Mouse (Mus musculus): ENCODE measurements around the gene Atp6v1g2.

Gene Atp6v1g2

DNA sequence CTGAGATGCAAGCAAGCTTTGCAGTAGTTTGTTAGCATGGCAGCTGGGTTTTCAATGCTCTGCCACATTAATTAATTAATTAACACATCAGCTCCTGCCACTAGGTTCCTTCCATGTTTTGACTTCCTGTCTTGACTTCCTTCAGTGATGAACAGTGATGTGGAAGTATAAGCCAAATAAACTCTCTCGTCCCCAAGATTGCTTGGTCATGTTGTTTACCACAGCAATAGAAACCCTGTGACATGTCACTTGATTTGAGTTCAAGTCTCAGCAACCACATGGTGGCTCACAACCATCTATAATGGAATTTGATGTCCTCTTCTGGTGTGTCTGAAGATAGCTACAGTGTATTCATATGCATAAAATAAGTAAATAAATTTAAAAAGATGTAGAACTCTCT is 23.9 kb downstream of the Atp6v1g2 start:
- DNase-seq, result no peak

DNA sequence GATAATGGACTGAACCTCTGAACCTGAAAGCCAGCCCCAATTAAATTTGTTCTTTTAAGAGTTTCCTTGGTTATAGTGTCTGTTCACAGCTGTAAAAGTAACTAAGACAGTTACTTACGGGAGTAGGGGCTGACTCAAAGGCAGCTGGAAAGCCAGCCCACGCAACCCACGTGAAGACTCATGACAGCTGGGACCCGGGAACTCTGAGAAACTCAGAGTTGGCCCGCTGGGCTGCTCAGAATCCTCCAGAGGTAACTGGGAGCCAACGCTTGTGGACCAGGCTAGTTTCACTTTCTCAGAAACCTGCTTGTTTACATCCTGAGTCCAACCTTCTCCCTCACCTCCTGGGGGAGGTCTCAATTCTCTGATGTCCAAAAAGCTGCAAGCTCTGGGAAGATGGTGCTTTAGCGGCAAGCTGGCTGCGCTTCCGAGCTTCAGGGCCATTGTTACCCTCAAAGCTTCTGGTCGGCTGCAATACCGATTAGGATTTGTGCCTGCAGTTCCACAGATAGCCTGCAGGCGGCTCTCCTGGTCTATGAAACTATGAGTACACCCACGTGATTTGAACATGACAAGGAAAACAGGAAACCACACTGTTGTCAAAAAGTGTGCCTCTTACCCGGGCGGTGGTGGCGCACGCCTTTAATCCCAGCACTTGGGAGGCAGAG is 24.5 kb downstream of the Atp6v1g2 start:
- peak; percentile 87 for DNase-seq

- DNase-seq, result no peak
Measured at GRCm38 (mm10) chr17:35258492-35259478, 25.3 kb downstream of the Atp6v1g2 start.

GRCm38 (mm10) chr17:35259621-35260020 is 26.2 kb downstream of the Atp6v1g2 start:
- no peak for DNase-seq

DNA sequence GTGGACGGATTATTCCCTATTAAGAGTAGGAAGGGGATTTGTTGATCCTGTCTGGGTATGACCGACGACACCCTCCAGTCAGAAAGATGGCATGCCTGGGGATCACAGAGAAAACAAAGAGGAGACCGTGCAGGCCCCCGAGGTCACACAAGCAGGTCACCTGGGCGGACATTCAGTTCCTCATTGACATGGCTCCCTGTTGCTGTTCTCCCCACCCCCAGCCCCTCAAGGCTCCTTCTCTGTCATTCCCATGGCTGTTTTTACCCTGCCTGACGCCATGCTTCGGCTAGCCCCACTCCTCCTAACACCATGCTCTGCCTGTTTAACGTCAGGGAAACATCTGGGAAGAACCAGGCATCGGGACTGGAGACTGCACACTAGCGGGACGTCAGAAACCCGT is 28.2 kb downstream of the Atp6v1g2 start:
- no peak for DNase-seq

DNA sequence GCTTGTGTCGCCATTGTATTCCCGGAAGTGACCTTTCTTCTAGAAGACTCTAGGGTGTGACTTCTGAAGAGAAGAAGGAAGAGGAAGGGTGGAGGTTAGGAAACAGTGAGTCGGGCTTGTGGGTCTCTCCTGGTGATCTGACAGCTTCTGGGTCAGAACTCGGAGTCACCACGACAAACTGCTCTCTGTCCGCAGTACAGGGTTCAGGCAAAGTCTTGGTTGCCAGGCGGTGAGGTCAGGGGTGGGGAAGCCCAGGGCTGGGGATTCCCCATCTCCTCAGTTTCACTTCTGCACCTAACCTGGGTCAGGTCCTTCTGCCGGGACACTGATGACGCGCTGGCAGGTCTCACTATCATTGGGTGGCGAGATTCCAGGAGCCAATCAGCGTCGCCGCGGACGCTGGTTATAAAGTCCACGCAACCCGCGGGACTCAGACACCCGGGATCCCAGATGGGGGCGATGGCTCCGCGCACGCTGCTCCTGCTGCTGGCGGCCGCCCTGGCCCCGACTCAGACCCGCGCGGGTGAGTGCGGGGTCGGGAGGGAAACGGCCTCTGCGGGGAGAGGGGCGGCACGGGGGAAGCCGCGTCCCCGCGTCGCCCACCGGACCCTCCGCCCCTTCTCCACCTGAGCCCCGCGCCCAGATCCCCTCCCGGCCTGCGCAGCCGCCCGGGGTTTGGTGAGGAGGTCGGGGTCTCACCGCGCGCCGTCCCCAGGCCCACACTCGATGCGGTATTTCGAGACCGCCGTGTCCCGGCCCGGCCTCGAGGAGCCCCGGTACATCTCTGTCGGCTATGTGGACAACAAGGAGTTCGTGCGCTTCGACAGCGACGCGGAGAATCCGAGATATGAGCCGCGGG is 29.4 kb downstream of the Atp6v1g2 start, which contains the start of gene H2-D1:
H2-D1 (plus strand) TSS at position 67 of the 859 bp plus-strand sequence.
- DNase-seq, result peak; percentile 93

- DNase-seq, result no peak
Measured at GRCm38 (mm10) chr17:35263523-35263883, 30.0 kb downstream of the Atp6v1g2 start.

DNA sequence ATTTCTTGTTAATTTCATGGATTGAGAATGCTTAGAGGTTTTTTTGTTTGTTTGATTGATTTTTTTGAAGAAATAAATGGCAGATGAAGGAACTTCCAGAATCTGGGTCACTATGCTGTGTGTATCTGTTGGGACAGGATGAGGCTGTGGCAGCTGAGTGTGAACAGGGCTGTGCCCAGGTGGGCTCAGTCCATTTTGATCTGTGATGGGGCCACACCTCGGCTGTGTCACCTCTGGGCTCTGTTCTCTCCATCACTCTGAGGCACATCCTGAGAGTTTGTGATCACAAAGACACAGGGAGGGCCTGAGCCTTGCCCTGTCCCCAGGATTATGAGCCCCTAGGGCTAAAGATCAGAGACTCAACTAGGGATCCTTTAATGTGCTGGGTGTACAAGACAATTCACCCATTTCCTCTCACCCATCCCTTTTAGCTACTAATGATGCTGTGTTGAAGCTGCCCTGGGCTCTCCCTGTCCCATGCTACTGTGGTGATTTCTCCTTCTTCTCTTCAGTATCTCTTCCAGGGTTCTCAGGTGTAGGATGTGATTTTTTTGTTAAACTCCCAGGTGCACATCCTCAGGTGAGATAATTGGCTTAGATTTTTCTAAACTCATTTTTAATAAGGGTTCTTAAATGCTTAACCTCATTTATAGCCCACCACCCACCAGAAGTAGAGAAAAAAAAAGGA is 34.1 kb downstream of the Atp6v1g2 start:
- DNase-seq, result no peak

DNA sequence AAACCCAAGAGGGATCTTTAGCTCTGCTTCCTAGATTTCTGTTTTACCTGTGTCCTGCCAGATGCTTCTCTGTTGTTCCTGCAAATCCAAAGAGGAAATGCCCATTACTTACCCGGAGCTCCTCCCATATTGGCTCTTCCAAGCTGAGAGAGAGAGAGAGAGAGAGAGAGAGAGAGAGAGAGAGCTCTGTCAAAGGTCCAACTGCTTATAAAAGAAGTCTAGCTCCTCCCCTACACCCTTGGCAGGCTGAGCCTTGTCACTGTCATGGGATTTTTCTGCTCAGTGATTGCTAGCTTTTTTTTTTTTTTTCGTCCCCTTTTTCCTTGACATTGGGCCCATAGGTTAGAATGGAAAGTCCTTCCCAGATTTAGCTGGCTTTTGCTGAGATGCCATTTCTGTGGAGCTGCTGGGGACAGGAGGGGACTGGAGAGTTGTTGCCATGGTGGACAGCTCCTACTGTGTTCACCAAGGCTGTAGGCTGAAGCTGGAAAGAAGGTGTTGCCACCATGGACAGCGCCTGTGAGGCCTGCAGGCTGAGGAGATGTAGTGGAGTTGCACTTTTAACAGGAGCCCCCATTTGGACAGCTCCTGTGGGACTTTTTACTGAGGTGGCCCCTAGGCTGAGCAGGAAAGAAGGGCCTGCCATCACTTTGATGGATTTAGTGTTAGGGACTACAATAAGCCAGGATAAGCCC is 36.3 kb downstream of the Atp6v1g2 start:
- DNase-seq, result no peak

GRCm38 (mm10) chr17:35272249-35272648 is 38.8 kb downstream of the Atp6v1g2 start:
- no peak for DNase-seq

DNA sequence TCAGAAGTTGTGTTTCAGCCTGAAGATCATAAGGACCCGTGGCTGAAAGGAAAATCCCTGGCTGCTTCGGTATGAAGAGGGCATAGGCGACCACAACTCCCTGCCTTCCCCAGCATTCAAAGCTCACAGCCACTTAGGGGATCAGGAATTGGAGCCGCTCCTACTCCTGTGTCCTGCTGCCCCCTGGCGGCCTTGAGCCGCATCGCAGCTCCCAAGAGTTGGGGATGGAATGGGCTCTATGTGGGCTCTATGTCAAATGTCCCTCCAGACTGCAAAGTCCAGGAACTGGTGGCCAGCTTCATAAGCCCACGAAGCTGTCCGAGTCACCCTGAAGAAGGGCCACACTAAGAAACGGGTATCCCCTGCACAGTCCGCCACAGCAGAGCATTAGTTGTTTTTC is 41.3 kb downstream of the Atp6v1g2 start:
- peak; percentile 79 for DNase-seq

- no peak for DNase-seq
Measured at GRCm38 (mm10) chr17:35276304-35276864, 42.9 kb downstream of the Atp6v1g2 start.

GRCm38 (mm10) chr17:35278049-35278448 is 44.6 kb downstream of the Atp6v1g2 start:
- no peak for DNase-seq

DNA sequence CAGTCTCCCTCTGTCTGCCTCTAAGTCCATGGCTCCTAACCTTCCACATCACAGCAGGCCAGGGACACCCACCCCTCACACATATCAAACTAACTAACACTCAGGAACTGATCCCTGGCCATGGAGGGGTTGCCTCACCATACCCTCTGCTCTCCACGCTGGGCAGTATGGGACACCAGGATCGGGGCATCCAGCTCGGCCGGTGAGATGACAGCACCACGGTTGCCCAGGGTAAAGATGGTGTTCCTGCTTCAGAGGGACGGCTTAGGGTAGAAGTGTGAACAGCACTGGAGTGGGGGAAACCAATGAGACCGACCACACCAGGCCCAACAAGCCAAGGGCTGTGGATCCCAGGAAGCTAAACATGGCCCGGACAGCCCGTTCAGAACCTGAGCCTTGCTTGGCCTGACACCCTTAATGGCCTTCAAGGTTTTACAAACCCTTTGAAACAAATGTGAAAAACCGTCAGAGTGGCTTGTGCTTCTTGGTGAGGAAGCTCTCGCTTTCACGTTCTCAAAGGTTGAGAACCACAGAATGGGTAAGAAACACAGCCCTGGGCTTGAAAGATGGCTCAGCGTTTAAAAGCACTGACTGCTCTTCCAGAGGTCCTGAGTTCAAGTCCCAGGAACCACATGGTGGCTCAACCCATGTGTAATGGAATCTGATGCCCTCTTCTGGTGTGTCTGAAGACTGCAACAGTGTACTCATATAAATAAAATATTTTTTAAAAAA is 45.7 kb downstream of the Atp6v1g2 start:
- DNase-seq, result no peak

GRCm38 (mm10) chr17:35280276-35280675 is 46.8 kb downstream of the Atp6v1g2 start:
- no peak for DNase-seq

GRCm38 (mm10) chr17:35285431-35285830 is 52.0 kb downstream of the Atp6v1g2 start:
- no peak for DNase-seq

Measured in right cerebral cortex, postnatal 25 days (tissue).